Mouse (Mus musculus) left cerebral cortex, adult 2 months (tissue): ENCODE data around the gene Egfem1. TPM values are rescaled to one million over a fixed set of nuclear protein-coding genes. Genes with fewer than 3 reads are reported as not detected.

Experiments
- DNase-seq, 2 experiments: peaks; one replicate each; pipeline ENCODE4 v3.0.0; 2021 to 2022; ENCODE audit warnings: low spot score in 2 of 2, mixed read lengths in 1 of 2; ENCODE audit errors: extremely low spot score in 1 of 2
- H3K27ac ChIP-seq: fragments of 200-600 bp; 2 replicates; pipeline ENCODE4 v1.8.1; 2022
- H3K4me3 ChIP-seq: fragments of 200-600 bp; 2 replicates; pipeline ENCODE4 v1.8.1; 2022
- CTCF ChIP-seq: fragments of 200-600 bp; IDR thresholded peaks from 2 replicates; pipeline ENCODE4 v1.8.1; 2022; ENCODE audit warnings: antibody characterized with exemption, mild to moderate bottlenecking, moderate library complexity
- intact Hi-C: fragments of 180-260 bp; cut with DNase I; formaldehyde crosslinking; loops from one replicate; pipeline ENCODE4 v1.15.1; 2025
- total RNA-seq, 2 experiments: library from RNA; stranded (reverse); gene quantifications; 2 replicates each; pipeline ENCODE4 v1.2.3; 2021

Egfem1 gene
- total RNA-seq, 2 experiments from 2014 or later, result 16.9 to 21.8 TPM

GRCm38 (mm10) chr3:29539211-29539610, 457.4 kb downstream of the Egfem1 start:
- Histone ChIP-seq H3K27ac (no peak overlapping the region), H3K4me3 (no peak overlapping the region)
- intact Hi-C loops, result no loop called here
- no peak for DNase-seq
- no peak for TF ChIP-seq CTCF

GRCm38 (mm10) chr3:29539902-29540301, 458.1 kb downstream of the Egfem1 start:
- no peak for DNase-seq
- H3K4me3 ChIP-seq, result no peak overlapping the region
- no peak for TF ChIP-seq CTCF
- H3K27ac ChIP-seq, result no peak overlapping the region
- intact Hi-C loops, result no loop called here

GRCm38 (mm10) chr3:29541477-29542079, 459.8 kb downstream of the Egfem1 start:
- intact Hi-C loops, result no loop called here
- no peak for DNase-seq
- Histone ChIP-seq H3K4me3 (no peak overlapping the region), H3K27ac (no peak overlapping the region)
- no peak for TF ChIP-seq CTCF

- DNase-seq, result no peak
- no peak for TF ChIP-seq CTCF
- Histone ChIP-seq H3K27ac (no peak overlapping the region), H3K4me3 (no peak overlapping the region)
- intact Hi-C loops, result no loop called here
These were observed 462.2 kb downstream of the Egfem1 start for GRCm38 (mm10) chr3:29544056-29544455.

GRCm38 (mm10) chr3:29563171-29563570, 481.3 kb downstream of the Egfem1 start:
- Histone ChIP-seq H3K4me3 (no peak overlapping the region), H3K27ac (no peak overlapping the region)
- intact Hi-C loops, result no loop called here
- TF ChIP-seq CTCF, result no peak
- DNase-seq, result no peak

- H3K27ac ChIP-seq, result no peak overlapping the region
These were observed 496.4 kb downstream of the Egfem1 start for GRCm38 (mm10) chr3:29578055-29578860.

GRCm38 (mm10) chr3:29582749-29583148, 500.9 kb downstream of the Egfem1 start:
- DNase-seq, result no peak
- no peak for TF ChIP-seq CTCF
- intact Hi-C loops, result no loop called here
- Histone ChIP-seq H3K27ac (no peak overlapping the region), H3K4me3 (no peak overlapping the region; the same call in 1 of the 2 replicates)

More at GRCm38 (mm10) chr3:29578055-29578860, 496.4 kb downstream of the Egfem1 start:
- no peak for DNase-seq
- no peak overlapping the region for H3K4me3 ChIP-seq
- no peak for TF ChIP-seq CTCF
- intact Hi-C loops, result no loop called here

GRCm38 (mm10) chr3:29602140-29602539, 520.3 kb downstream of the Egfem1 start:
- TF ChIP-seq CTCF, result no peak
- no peak overlapping the region for H3K4me3 ChIP-seq
- intact Hi-C loops, result no loop called here
- no peak overlapping the region for H3K27ac ChIP-seq
- DNase-seq, result no peak

- intact Hi-C loops, result no loop called here
- H3K4me3 ChIP-seq, result no peak overlapping the region
- no peak for DNase-seq
- no peak overlapping the region for H3K27ac ChIP-seq
- no peak for TF ChIP-seq CTCF
These were observed 526.9 kb downstream of the Egfem1 start for GRCm38 (mm10) chr3:29608713-29609112.

GRCm38 (mm10) chr3:29609174-29609573, 527.4 kb downstream of the Egfem1 start:
- intact Hi-C loops, result no loop called here
- Histone ChIP-seq H3K4me3 (no peak overlapping the region), H3K27ac (no peak overlapping the region)
- no peak for DNase-seq
- TF ChIP-seq CTCF, result no peak

GRCm38 (mm10) chr3:29619586-29619985, 537.8 kb downstream of the Egfem1 start:
- intact Hi-C loops, result no loop called here
- no peak for DNase-seq
- no peak overlapping the region for H3K4me3 ChIP-seq
- TF ChIP-seq CTCF, result no peak
- no peak overlapping the region for H3K27ac ChIP-seq

- intact Hi-C loops, result no loop called here
- DNase-seq, result no peak
- TF ChIP-seq CTCF, result no peak
These were observed 558.0 kb downstream of the Egfem1 start for GRCm38 (mm10) chr3:29639819-29640218.

GRCm38 (mm10) chr3:29666796-29667195, 585.0 kb downstream of the Egfem1 start:
- no peak for TF ChIP-seq CTCF
- DNase-seq, result no peak
- no peak overlapping the region for H3K27ac ChIP-seq
- no peak overlapping the region for H3K4me3 ChIP-seq
- intact Hi-C loops, result no loop called here

More at GRCm38 (mm10) chr3:29639819-29640218, 558.0 kb downstream of the Egfem1 start:
- no peak overlapping the region for H3K4me3 ChIP-seq
- H3K27ac ChIP-seq, result no peak overlapping the region
